Mouse (Mus musculus) gastrocnemius, adult 18-20 months (tissue): ENCODE measurements around the gene Fras1. TPM values are rescaled to one million over a fixed set of nuclear protein-coding genes. Genes with fewer than 3 reads are reported as not detected.
A peak's percentile ranks its signal among the peaks of the same experiment; 100 is the strongest.

Source experiments
- DNase-seq: peaks from one replicate; pipeline ENCODE4 v3.0.0; 2021; ENCODE audit warnings: low spot score
- total RNA-seq, 2 experiments: library from RNA; stranded (reverse); gene quantifications; 2 replicates each; pipeline ENCODE4 v1.2.3; 2021

The Fras1 gene
- total RNA-seq, 2 experiments from 2014 or later = 0.84 to 1.1 TPM

DNA sequence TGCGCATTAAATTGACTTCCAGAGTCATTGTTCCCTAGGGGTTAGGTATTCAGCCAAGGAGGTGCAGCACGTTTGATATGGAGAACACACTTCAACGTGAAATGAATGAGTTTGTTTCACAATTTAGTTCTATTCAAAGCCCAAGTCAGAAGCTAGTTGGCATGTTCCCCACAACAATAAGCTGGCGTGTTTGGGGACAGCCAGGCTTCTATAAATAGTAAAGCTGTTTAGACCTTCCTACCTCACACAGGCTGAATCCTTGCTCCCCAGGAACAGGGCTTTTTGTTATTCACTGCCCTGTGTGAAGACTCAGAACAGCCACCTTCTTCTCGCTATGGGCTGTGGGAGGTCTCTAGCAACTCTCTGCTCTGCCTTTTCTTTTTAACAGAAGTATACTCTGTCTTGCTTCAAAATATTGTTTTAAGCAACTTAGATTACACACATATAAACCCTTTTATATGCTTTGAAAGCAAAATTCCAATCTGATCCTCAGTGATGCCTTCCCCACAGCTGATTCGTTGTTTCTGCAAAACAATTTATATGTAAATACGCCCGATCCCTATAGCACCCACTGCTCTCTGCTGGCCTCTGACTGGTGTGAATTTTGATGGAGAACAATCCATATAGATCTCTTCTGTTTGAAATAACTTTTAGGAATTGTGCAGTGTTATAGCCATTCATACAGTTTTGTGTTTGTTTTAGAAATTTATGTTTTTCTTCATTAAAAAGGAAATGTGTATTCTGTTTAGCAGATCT, 184.5 kb downstream of the Fras1 start:
- no peak for DNase-seq

DNA sequence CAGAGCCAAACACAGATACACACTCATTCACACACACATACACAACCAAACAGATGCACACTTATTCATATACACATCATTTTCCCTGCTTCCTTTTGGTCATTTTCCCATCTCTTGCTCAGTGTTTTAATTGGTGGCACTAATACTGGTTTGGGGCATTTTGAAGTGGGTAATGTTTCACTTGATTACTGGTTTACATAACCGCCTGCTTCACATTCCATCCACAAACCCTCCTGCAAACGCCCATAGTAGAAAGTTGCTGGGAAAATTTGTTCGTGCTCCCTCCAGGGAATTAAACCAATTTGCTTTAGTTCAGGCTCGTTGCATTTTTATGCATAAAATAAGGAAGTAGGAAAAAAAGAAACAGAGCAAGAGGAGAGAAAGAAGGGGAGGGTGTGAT, 200.8 kb downstream of the Fras1 start:
- no peak for DNase-seq

DNA sequence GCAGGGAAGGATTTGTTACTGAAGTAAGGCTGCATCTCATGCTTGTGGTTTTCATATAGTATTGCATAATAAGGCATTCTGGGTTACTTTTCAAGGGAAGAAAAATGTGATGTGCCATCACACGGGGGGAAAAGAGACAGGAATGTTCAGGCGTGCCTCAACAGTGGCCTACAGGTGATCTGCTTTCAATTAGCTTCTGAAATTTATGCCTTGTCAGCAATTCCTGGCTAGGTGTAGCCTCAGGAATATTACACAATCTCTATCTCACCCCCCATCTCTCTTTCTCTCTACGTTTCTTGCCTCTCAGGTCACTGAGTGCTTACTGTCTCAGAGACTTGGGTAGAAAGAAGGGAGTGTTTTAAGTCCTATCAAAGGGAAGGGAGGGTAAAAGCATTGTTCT, 204.9 kb downstream of the Fras1 start:
- DNase-seq = no peak

DNA sequence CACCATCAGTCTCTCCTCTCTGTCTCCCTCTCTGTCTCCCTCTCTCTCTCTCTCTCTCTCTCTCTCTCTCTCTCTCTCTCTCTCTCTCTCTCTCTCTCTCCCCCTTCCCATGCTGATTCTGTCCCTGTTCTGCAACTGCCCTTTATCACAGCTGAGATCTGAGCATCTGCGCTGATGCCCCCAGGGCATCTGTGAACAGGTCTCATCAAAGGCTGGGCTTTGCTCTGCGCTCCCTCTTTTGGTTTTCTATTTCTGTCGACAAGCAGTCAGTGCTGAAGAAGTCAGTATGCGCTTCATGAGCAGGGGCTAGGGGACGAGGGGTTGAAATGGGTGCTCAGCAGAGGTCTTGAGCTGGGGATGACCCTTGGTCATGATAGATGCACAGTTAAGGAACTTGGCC, 206.2 kb downstream of the Fras1 start:
- no peak for DNase-seq

DNA sequence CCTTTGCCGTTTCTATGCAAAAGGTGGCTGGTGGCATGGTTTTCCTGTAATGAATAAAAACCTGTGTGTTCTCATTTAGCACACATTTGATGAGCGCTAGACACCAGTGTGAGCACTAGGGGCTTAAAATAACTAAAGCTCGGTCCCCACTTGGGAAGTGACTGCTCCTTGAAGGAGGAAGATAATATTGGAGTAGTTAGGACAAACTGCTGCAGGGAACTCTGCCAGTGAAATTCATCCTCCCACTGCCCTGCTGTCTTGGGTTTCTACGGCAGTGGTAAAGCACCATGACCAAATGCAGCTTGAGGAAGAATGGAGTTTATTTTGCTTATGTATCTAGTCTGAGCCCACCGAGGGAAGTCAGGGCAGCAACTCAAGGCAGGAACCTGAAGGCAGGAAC, 211.0 kb downstream of the Fras1 start:
- no peak for DNase-seq

DNA sequence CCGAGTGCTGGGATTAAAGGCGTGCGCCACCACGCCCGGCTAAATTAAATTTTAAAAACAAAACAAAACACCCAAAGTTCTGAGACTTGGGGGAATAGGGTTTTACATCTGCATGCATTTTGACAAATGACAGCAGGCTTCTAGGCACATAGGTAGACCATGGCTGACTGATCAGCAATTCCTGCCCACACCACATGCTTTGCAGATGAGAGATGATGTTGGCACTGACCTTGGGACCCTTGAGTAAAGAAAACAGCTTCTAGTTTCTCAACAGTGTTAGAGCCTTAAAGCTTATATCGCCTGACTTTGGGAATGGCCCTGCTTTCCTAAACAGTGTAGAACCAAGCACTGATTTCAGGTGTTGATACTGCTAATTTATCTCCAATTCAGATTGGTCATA, 216.9 kb downstream of the Fras1 start:
- no peak for DNase-seq

DNA sequence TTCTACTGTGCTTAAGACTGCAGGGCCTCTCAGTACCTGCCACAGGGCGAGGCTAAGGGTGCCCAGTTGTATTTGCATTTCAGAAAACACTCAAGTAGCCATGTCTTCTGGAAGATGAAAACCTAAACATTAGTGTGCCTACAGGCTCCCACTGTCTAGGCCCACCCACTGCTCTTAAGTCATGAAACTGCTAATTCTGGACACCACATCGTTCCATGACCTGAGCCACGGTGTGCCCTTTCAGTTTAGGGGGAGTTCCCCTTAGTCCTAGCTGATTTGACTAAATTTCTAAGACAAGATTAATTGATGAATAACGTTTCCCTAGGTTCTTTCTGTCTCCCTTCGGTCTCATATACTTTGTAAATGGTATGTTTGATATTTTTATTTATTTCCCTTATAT, 222.0 kb downstream of the Fras1 start:
- DNase-seq = no peak

DNA sequence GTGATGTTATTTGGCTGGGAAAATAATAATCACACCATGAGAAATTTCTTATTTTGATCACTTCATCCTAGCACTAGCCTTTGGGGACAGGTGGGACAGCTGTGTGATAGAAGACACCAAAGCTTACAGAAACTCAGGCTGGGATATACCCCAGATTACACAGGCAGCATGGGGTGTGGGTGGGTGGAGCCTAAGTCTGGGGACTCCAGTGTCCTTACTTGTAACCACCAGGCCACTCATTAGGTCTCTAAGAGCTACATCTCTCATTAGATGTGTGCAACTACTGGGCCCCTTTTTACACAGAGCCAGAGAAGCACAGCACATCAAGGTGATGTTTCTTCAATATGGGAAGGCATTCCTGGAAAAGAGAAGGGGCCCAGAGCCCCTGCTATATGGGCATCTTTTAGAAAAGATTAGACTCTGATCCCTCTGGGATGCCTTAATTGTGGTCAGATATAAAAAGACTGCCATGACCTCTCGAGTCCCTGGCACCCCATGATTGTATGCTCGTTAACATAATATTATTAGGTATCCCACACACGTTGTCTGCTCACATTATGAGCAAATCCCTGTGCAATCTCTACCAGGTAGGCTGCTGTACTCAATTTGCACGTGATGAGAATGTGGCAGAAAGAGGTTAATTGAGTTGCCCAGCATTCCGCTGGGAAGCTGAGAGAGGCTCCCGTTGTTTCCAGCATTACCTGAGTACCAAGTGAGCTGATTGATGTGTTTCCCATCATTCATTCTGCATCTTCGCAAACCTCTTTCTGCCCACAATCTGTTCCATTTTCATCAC, 230.4 kb downstream of the Fras1 start:
- no peak for DNase-seq

DNA sequence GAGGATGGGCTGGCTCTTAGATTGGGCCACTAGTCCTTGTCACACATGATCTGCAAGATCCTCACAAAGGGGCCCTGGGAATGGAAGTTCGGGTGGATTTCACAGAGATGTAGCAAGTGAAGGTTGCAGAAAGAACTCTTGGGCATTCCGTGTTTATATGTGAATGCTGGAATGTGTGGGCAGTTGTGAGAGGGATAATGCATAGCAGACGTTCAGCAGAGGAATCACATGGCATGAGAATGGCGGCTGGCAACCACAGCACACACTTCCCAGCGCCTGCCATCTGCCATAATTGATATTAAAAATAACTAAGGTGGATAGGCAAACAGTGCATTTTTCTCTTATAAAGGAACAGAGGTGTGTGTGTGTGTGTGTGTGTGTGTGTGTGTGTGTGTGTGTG, 234.3 kb downstream of the Fras1 start:
- DNase-seq = no peak

DNA sequence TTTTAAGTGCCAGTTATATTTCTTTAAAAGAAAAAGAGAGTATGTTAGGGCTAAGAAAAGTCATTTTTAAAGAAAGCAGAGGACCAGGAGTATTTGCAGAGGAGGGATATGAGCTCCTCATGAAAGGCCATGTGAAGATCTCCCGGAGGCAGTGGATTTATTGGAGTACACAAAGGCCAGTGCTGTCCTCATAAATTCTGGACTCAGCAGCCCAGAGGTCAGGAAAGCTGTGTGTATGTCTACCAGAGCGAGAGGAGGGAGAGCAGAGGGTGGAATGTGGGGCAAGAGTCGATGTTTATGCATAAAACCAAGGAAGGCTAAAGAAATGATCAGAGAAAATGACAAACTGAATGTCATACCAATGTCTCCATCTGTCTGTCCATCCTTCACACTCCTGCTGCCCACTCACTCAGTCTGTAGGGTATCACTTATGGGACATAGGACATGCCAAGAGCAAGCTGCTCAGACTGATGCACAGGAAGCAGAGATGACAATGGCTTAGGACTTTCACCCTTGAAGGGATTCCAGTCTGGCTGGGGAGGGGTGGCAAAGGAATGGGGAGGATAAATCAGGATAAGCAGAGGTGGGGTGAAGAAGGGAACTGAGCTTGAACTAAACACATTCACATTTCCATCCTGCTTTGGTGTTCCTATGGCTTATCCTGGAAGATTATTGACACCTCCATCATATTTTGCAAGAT, 235.0 kb downstream of the Fras1 start:
- no peak for DNase-seq

DNA sequence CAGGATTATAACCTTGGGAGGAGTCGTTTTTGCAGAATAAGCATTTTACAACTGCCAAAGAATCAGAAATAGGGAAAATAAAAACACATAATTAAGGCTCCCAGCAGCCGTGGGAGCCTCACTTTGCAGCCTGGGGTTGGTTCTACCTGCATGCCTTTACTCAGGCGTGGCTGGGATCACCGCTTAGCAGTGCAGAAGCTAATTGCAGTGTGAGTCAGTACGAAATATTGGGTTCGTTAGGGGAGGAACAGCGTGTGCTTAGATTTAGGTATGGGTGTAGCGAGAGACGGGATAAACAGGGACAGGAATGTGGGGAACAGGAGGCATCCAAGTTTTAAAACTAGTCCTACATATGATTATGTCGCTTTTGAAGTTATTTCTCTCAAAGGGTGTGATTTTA, 238.3 kb downstream of the Fras1 start:
- no peak for DNase-seq

DNA sequence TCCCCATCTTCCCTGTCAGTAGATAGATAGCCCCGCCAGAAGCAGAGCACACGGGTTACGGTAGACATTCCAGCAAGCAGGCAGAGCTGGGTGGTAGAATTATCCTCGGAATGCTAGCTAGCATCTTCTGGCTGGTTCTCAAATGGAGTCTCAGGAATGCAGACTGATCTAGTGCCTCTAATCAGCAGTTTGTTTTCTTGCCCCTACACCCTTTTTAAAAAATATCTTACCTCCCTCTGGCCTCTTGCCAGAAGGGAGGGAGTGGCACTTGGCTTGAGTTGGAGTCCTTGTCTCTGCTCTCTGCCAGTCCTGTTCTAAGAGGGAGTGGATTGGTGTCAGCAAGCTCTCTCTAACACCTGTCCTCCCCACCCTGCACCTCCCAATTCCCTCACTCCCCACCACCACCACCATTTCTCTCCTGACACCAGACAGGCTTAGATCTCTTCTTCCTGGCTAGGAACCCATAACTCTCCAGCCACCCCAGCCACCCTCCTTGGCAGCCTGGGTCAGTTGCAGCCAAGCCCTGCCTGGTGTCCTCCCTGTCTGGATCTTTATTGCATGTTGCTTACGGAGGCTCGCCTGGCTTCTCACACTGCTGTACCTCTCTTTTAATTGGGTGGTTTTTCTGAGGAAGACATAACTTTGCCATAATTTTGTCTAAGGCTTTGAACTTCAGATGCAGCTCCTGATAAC, 243.3 kb downstream of the Fras1 start:
- DNase-seq = no peak

DNA sequence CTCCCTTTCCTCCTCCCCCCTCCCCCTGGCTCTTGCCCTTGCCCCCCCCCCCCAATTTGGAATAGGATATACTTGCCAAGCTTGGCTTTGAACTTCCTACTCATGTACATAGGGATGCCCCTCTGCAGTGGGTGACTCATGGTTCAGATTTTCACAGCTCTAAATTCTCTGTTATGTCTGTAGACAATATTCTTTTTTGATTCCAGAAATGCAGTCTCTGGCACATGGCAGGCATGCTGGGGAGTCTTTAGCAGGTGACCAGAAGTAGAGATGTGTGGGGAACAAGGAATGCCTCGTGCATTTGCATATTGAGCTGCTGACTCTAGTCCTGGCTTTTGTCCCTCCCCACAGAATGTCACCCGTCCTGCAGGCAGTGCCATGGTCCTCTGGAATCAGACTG, 244.3 kb downstream of the Fras1 start:
- DNase-seq = no peak

DNA sequence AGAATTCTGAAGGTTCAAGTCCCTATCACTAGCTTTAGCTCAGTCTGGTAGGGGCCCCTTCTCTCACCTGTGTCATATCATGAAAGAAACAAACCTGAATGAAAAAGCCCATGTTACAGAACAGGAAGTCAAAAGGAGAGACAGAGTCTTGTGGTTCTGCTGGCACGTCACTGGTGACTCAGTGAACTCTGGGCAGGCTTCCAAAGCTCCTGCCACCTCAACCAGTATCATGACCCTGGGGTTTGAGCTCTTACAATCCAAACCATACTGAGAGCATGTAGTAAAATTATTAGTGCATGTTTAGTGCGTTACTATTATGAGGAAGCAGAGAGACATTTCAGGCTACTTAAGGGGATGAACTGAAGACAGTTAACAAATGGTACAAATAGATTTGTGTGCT, 246.5 kb downstream of the Fras1 start:
- no peak for DNase-seq

DNA sequence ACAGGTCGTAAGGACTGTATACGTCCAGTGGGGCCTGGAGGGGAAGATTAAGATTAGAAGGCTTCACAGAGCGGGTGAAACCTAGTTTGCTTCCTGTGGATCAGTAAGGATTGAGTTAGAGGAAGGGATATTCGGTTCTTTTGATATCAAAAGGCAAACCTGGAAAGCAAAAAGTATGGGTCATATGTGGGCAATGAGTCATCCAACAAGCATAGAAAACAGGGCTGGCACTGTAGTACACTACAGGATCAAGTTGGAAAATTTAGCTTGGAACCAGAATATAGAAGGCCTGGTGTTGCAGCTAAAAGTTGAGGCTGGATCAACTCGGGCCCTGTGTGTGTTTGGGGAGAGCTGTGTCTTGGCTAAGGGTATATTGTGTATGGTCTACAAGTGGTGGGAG, 246.9 kb downstream of the Fras1 start:
- no peak for DNase-seq

DNA sequence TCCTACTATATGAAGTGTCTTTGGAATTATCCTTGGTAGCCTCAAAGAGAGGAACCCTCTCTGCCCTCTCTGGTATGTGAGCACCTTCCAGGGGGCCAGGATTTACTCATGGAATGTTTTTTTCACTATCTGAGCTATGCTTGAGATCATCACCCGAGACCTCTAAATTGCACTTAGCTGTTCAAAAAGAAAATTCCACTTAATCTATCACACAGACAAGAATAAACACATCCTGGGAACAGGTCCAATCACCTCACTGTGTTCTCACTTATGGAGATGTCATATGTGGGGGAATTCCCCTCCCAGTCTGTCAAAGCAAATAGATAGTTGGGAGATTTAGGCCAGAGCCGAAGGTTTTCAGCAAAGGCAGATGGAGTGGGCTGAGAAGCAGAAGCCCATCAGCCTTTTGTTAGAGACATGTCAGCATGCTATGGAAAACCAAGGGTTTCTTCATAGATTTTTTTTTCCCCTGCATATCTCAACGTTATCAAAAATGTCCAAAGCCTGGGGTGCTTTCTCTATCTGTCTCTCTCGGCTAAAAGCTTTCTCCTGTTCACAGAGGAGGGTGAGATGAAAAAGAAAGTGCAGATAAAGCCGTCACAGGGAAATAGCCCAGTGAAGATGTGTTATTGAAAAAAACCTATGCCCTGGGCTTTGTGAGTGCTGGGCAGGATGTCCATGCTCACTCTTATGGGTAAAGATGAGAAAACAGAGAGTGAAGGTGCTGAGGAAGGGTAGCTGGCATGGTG, 249.0 kb downstream of the Fras1 start:
- no peak for DNase-seq

DNA sequence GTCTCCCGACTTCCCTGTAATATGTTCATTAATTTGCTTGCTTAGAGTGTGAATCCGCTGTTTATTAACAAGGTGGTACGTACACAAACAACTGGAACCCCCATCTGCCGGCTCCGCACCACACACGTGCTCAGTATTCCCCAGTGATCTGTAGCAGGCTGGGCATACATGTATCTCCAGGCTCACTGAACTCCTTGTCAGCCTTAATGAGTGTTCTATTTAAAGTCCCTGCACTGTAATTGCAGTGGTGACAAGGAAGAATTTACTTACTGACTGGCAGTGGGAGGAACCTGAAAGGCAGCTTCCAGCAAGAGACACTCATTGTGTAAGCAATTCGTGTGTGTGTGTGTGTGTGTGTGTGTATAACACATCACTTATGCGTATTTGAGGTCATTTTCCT, 256.1 kb downstream of the Fras1 start:
- no peak for DNase-seq

DNA sequence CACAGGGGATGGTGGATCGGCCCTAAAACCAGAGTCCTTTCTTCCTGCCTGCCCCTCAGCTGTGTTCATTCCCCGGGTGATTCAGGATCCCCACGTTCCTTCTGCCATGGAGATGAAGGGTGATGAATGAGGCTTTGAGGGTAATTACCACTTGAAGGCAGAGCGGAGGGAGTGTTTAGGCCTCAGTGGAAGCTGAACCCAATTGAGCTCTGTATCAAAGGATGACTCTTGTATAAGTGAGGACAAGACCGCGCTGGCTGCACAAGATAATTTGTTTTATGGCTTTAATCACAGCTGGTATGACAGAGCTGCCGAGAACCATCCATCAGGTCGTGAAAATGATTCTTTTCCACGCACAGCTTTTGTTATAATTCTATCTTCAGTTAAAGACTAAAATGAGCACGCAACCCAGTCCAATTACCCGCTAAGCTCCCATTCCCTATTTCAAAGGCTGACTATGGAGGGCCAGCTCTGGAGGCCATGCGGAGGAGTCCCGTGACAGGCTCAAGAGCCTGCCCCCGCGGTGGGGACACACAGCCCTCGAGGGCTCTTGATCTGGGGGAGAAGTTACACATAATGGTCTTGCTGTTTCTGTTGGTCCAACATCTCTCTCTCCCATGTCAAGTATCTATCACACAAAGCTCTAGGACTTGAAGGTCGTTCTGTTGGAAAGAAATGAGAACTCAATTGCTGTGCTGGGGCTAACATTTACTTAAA, 261.5 kb downstream of the Fras1 start:
- DNase-seq = no peak

DNA sequence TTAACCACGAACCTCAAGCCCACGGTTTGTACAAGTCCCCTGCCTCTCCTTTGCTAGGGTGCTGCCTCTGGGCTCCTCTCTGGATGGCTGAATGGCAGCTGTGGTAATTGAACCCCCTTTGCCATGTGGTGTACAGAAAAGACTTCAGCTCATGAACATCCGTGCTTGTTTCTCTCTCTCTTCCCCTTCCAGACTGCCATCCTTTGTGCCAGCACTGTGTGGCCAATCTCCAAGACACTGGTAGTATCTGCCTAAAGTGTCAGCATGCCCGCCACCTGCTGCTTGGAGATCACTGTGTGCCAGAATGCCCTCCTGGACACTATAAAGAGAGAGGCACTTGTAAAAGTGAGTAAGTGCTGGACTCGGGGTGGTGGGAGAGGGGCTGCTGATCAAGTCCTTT, 262.1 kb downstream of the Fras1 start:
- DNase-seq = peak; percentile 72

DNA sequence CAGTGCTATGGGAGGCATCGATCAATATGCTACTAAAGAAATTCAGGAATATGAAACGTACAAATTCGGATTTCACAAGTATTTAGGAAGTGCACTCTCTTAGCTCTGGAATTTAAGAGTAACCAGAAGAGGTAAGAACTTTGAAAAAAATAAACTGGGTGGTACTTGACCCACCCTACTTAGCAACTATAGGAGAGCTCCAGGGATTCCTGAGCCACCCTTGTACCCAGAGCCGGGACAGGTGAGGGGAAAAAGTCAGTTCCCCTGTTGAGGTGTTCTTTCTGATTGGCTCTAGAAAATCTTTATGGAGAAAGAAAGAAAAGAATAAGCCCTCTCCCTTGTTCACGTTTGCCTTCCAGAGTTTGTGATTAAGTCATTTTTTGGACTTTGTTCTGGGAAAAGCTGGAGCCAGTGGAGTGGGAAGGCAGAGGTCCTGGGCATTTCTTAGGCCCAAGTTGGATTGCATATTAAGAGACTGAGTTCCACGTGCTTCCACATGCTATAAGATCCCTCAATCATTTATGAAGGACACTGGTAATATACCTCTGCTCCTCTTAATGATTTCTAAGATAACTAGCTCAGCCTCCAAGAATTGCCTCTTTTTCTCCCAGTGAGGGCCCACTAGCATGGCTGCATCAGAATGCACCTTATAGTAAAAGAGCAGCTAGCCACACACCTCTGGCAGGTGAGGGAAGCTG, 265.6 kb downstream of the Fras1 start:
- no peak for DNase-seq
